Mouse (Mus musculus) macrophage (primary cell): Measurements from ENCODE around the gene Npas2. TPM values are rescaled to one million over a fixed set of nuclear protein-coding genes. Genes with fewer than 3 reads are reported as not detected.

ENCODE experiments used
- H3K27ac ChIP-seq: fragments of 350-480 bp; formaldehyde crosslinking; 2 replicates; pipeline ENCODE4 v1.9.0; 2021
- H3K36me3 ChIP-seq: fragments of 350-480 bp; formaldehyde crosslinking; 2 replicates; pipeline ENCODE4 v1.9.0; 2021; ENCODE audit errors: inconsistent target
- H3K4me3 ChIP-seq: fragments of 350-480 bp; formaldehyde crosslinking; 2 replicates; pipeline ENCODE4 v1.9.0; 2021; ENCODE audit errors: inconsistent target
- H3K79me2 ChIP-seq: fragments of 350-480 bp; formaldehyde crosslinking; 2 replicates; pipeline ENCODE4 v1.9.0; 2021; ENCODE audit errors: inconsistent target
- WGBS: methylation state at CpG from one replicate; pipeline ENCODE4 v1.1.7; 2026; ENCODE audit warnings: inconsistent platforms; ENCODE audit not compliant: missing documents; 5-methylcytosine and 5-hydroxymethylcytosine counted together
- polyA plus RNA-seq: library from polyadenylated mRNA; stranded (reverse); fragments of 250-400 nt; gene quantifications from 3 replicates; pipeline ENCODE4 v1.2.4, GENCODE M21; 2018; ENCODE audit warnings: inconsistent platforms

The Npas2 gene
- polyA plus RNA-seq, 1 experiment from 2014 or later: 2.0 TPM

DNA sequence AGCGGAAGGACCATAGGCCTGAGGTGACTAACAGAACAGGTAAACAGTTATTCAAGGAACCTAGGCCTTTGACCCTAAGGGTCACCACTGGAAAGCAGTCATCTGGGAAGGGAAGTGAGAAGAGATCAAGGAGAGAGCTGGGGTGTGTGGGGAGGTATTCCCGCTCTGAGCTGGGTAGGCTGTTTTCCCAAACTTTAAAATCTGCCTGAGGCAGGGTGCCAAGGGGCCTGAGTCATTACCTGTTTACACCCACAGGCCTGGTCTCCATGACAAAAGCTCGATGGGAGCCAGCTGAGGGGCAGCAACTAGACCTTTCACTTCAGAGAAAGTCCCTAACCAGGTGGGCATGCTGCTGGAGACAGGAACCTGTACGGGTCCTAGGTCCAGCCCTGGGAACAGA is 205.7 kb downstream of the Npas2 start:
- Histone ChIP-seq H3K79me2 (no peaks in the 10 kb centered on the region), H3K36me3 (peaks cover 58% of the 10 kb centered on the region), H3K4me3 (no peak overlapping the region), H3K27ac (no peak overlapping the region)
- WGBS: 64% methylated on average over 3 of the region's 4 CpGs

DNA sequence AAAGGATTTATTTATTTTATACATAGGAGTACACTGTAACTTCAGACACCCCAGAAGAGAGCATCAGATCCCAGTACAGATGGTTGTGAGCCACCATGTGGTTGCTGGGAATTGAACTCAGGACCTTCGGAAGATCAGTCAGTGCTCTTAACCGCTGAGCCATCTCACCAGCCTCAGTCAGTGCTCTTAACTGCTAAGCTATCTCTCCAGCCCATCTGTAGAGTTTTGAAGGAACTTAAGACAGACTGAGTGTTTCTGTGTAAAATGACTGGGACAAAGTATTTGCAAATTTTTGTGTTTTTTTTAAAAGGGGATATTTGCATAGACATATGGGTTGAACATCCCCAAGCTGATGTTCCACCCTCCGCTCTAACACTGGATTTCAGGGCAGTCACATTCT is 206.6 kb downstream of the Npas2 start:
- Histone ChIP-seq H3K36me3 (peaks cover 60% of the 10 kb centered on the region), H3K79me2 (no peaks in the 10 kb centered on the region), H3K27ac (no peak overlapping the region), H3K4me3 (no peak overlapping the region)
- WGBS: 86% methylated on average over 3 of the region's 3 CpGs

DNA sequence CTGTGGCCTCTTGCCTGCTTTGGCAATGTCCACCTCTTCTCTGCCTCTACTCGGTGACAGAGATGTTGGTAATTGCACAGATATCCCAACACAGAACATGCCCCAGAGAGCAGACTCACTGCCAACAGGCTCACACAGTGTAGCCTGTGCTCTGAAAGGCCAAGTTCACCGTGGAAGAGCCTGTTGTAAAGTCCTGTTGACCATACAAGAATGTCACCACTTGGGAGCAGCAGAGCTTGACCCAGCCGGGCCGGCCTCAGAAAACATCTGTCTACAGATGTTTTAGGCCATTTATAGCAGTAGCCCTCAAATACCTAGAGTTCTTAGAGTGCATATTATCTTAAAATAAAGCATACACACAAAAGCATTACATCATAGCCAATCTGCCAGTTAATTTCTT is 213.6 kb downstream of the Npas2 start:
- Histone ChIP-seq H3K79me2 (no peaks in the 10 kb centered on the region; the same call in 1 of the 2 replicates), H3K27ac (no peak overlapping the region), H3K36me3 (peaks cover 35% of the 10 kb centered on the region), H3K4me3 (no peak overlapping the region)
- WGBS: 95% methylated on average over 4 of the region's 4 CpGs

DNA sequence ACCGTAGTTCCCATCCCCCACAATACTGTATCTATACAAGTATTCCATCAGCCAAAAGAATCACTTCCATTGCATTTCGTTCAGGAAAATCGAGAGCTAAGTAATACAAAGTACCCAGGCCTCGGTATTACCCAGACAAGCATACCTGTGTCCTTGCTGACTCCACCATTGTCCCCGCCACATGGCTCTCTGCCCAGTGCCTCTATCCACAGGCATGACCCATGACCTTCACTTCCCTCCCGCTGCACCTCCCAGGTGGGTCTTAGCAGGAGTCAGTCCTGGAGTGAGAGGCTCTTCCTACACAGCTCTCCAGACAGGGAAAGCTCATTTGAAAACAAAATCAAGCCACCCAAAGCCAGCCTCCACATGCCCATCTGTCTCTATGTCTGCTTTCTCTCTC is 214.6 kb downstream of the Npas2 start:
- H3K36me3 ChIP-seq: peaks cover 26% of the 10 kb centered on the region
- 0 out of 2 replicates have a peak overlapping the region, but pooled peaks have one; percentile 3 for H3K27ac ChIP-seq
- 92% methylated on average over 6 of the region's 6 CpGs for WGBS
- H3K79me2 ChIP-seq: no peaks in the 10 kb centered on the region; the same call in 1 of the 2 replicates
- H3K4me3 ChIP-seq: no peak overlapping the region

DNA sequence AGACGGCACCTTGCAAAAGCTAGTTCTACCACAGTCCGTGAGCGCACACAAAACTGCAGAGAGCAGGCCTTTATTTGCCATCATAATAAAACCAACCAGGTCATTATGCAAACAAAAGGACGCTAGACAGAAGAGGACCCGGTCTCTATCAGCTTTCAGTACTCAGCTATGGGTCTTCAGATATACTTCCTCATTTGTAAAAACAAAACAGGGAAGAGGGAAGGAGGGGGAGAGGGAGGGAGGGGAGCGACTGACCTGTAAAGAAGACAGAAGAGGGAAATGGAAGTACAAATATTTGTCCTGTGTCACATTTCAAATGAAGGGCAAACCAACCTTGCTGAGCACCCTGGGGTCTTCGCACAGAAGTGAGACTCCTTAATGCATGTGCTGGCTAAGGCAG is 215.1 kb downstream of the Npas2 start:
- Histone ChIP-seq H3K79me2 (no peaks in the 10 kb centered on the region; the same call in 1 of the 2 replicates), H3K36me3 (peaks cover 21% of the 10 kb centered on the region), H3K4me3 (no peak overlapping the region), H3K27ac (0 out of 2 replicates have a peak overlapping the region, but pooled peaks have one; percentile 3)
- 20% methylated on average over 7 of the region's 7 CpGs for WGBS

DNA sequence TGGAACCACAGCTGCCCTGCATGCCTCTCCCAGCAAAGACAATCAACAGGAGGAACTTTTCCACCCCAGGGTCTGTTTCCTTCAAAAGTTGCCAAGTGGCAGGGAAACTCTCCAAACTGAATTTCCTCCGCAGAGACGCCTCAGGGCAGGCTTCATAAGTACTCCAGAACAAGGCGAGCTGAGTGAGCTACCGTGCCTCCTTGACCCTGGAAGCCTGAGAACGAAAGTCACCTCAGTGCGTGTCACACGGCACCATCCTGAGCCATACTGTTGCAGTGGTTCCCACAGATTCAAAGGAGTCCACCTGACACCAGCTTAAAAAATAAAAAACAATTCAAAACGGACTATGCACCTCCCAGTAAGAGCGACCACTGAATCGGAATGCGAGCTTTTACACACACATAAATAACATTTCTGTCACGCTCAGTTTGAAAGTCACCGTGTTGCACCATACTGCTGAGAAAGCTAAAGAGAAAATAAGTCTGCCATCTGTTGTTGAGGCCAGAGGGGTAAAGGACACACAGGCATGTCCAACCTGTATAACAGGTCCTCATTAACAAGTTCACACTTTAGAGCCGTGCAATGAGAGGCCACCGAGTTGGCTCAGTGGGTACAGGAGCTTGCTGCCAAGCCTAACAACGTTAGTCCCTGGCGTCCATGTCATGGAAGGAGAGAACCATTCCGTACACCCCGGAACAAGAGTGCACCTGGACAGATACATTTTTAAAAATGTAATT is 216.7 kb downstream of the Npas2 start:
- WGBS: 95% methylated on average over 19 of the region's 19 CpGs
- Histone ChIP-seq H3K36me3 (peaks cover 12% of the 10 kb centered on the region; the same call in 1 of the 2 replicates), H3K4me3 (no peak overlapping the region), H3K79me2 (no peaks in the 10 kb centered on the region; the same call in 1 of the 2 replicates), H3K27ac (no peak overlapping the region)

Other genes with a start within 250 kb of the Npas2 start
- 66.2 to 104 TPM (median 74.4 TPM) in 3 replicates for gene Pdcl3, start 208.1 kb upstream of the Npas2 start, polyA plus RNA-seq
- gene Rpl31, start 174.1 kb downstream of the Npas2 start, polyA plus RNA-seq: 365 to 739 TPM (median 719 TPM) in 3 replicates